Mouse (Mus musculus) liver, embryonic 14.5 days (tissue): ENCODE measurements around the gene Mllt1. TPM values are rescaled to one million over a fixed set of nuclear protein-coding genes. Genes with fewer than 3 reads are reported as not detected.

ENCODE experiments used
- ATAC-seq: fragments of 200-750 bp; cut with Nextera tagmentation; 2 replicates; pipeline ENCODE4 v1.8.0; 2017; ENCODE audit warnings: moderate number of reproducible peaks, mild to moderate bottlenecking, moderate library complexity; ENCODE audit not compliant: insufficient read depth
- DNase-seq, 3 experiments: peaks; one replicate each; pipeline ENCODE4 v3.0.0-alpha.2; 2012 to 2013; ENCODE audit warnings: low read depth in 3 of 3, low spot score in 3 of 3
- H3K27ac ChIP-seq: fragments of 300-500 bp; sonication (generic); 2 replicates; pipeline ENCODE4 v1.5.1; 2014; ENCODE audit warnings: moderate library complexity, mild to moderate bottlenecking, control low read depth, inconsistent platforms
- H3K27me3 ChIP-seq: fragments of 300-500 bp; sonication (generic); 2 replicates; pipeline ENCODE4 v1.6.1; 2014; ENCODE audit warnings: mild to moderate bottlenecking, low read length, moderate library complexity; ENCODE audit not compliant: control insufficient read depth, insufficient read depth
- H3K36me3 ChIP-seq: fragments of 300-500 bp; sonication (generic); replicated peaks from 2 replicates; pipeline ENCODE4 v1.6.1; 2014; ENCODE audit warnings: low read depth; ENCODE audit not compliant: control insufficient read depth, insufficient read depth
- H3K4me1 ChIP-seq, 2 experiments: fragments of 200-500 bp in 1 of 2; fragments of 300-500 bp in 1 of 2; sonication (generic) in 1 of 2; replicated peaks; 2 replicates each; pipeline ENCODE4 v1.6.1; 2012 to 2014; ENCODE audit warnings: antibody characterized with exemption in 1 of 2, inconsistent platforms in 1 of 2, low read length in 1 of 2; ENCODE audit not compliant: control insufficient read depth in 2 of 2, insufficient read depth in 2 of 2
- H3K4me2 ChIP-seq: fragments of 300-500 bp; sonication (generic); 2 replicates; pipeline ENCODE4 v1.6.1; 2014; ENCODE audit warnings: low read depth, mild to moderate bottlenecking, control low read depth, moderate library complexity
- H3K4me3 ChIP-seq, 2 experiments: fragments of 200-500 bp in 1 of 2; fragments of 300-500 bp in 1 of 2; sonication (generic) in 1 of 2; 2 replicates each; pipeline ENCODE4 v1.5.1; 2012 to 2014; ENCODE audit warnings: low read depth in 2 of 2, low read length in 2 of 2, mild to moderate bottlenecking in 2 of 2, control low read depth in 1 of 2, inconsistent platforms in 1 of 2, moderate library complexity in 1 of 2; ENCODE audit not compliant: insufficient read depth in 1 of 2
- H3K9ac ChIP-seq: fragments of 300-500 bp; sonication (generic); replicated peaks from 2 replicates; pipeline ENCODE4 v1.6.1; 2014; ENCODE audit warnings: mild to moderate bottlenecking, control low read depth, moderate library complexity
- H3K9me3 ChIP-seq: fragments of 300-500 bp; sonication (generic); 2 replicates; pipeline ENCODE4 v1.6.1; 2016; ENCODE audit warnings: low read length, mixed read lengths; ENCODE audit not compliant: control insufficient read depth
- CTCF ChIP-seq: IDR thresholded peaks from 2 replicates; pipeline ENCODE4 v1.5.1; 2016; ENCODE audit warnings: antibody characterized with exemption, low read depth, control low read depth
- EP300 ChIP-seq: IDR thresholded peaks from 2 replicates; pipeline ENCODE4 v1.6.1; 2016; ENCODE audit warnings: antibody characterized with exemption, low read depth
- WGBS: fragments of 180-500 bp; shearing (Covaris S2); extraction: QIAGEN DNeasy Blood & Tissue Kit; methylation state at CpG from one replicate; pipeline ENCODE4 v1.1.7; 2014; ENCODE audit not compliant: insufficient replicate concordance; 5-methylcytosine and 5-hydroxymethylcytosine counted together
- polyA plus RNA-seq, 2 experiments: library from polyadenylated mRNA; depleted of rRNA in 1 of 2; stranded (reverse) in 1 of 2; unstranded in 1 of 2; fragments of >200 nt; fragmentation: Nextera tagmentation in 1 of 2; extraction: Ambion mirVana in 1 of 2; gene quantifications; 2 replicates each; pipeline versions ENCODE4 v1.2.1 to v1.2.3; 2012 to 2014

The Mllt1 gene
- polyA plus RNA-seq, 2 experiments, result 3.7 to 12.0 TPM

- Histone ChIP-seq H3K9ac (no peak overlapping the region), H3K27ac (no peak overlapping the region), H3K4me1 (no peaks in the 10 kb centered on the region), H3K9me3 (no peaks in the 10 kb centered on the region), H3K36me3 (no peaks in the 10 kb centered on the region), H3K4me2 (no peak overlapping the region), H3K27me3 (no peaks in the 10 kb centered on the region), H3K4me3 (no peak overlapping the region)
- no peak for TF ChIP-seq EP300
- no peak for TF ChIP-seq CTCF
- no peak for ATAC-seq
- 53% methylated on average over 5 of the region's 5 CpGs for WGBS
- DNase-seq, result no peak
Observed at GRCm38 (mm10) chr17:56848785-56849184, 86.4 kb downstream of the Mllt1 start.

- Histone ChIP-seq H3K27me3 (no peaks in the 10 kb centered on the region), H3K27ac (no peak overlapping the region), H3K9me3 (no peaks in the 10 kb centered on the region), H3K4me2 (no peak overlapping the region), H3K9ac (no peak overlapping the region), H3K36me3 (no peaks in the 10 kb centered on the region), H3K4me3 (no peak overlapping the region), H3K4me1 (no peaks in the 10 kb centered on the region)
- ATAC-seq (no peak), DNase-seq (no peak)
- 51% methylated on average over 5 of the region's 5 CpGs for WGBS
- TF ChIP-seq EP300 (no peak), CTCF (no peak)
Observed at GRCm38 (mm10) chr17:56843678-56844077, 91.5 kb downstream of the Mllt1 start.

Other genes starting within 250 kb of the Mllt1 start
- 119 and 215 TPM in 2 replicates for gene Ndufa11, start 217.6 kb downstream of the Mllt1 start, polyA plus RNA-seq (2012; rRNA removed)
- 276 and 284 TPM in 2 replicates for gene Ndufa11, start 217.6 kb downstream of the Mllt1 start, polyA plus RNA-seq (2014; fragmentation: Nextera tagmentation; extraction: Ambion mirVana)
- 2.8 and 3.3 TPM in 2 replicates for gene Vmac, start 217.4 kb downstream of the Mllt1 start, polyA plus RNA-seq (2012; rRNA removed)
- gene Vmac, start 217.4 kb downstream of the Mllt1 start, polyA plus RNA-seq (2014; fragmentation: Nextera tagmentation; extraction: Ambion mirVana), result 3.1 and 3.2 TPM in 2 replicates
- 1.0 and 1.6 TPM in 2 replicates for gene Nrtn, start 177.9 kb downstream of the Mllt1 start, polyA plus RNA-seq (2012; rRNA removed)
- 1.7 and 1.9 TPM in 2 replicates for gene Nrtn, start 177.9 kb downstream of the Mllt1 start, polyA plus RNA-seq (2014; fragmentation: Nextera tagmentation; extraction: Ambion mirVana)
- 18.1 and 19.3 TPM in 2 replicates for gene Dus3l, start 170.7 kb downstream of the Mllt1 start, polyA plus RNA-seq (2012; rRNA removed)
- gene Dus3l, start 170.7 kb downstream of the Mllt1 start, polyA plus RNA-seq (2014; fragmentation: Nextera tagmentation; extraction: Ambion mirVana), result 9.5 and 10.8 TPM in 2 replicates
- gene Prr22, start 165.2 kb downstream of the Mllt1 start, polyA plus RNA-seq (2012; rRNA removed), result 1.2 and 1.3 TPM in 2 replicates
- gene Prr22, start 165.2 kb downstream of the Mllt1 start, polyA plus RNA-seq (2014; fragmentation: Nextera tagmentation; extraction: Ambion mirVana), result 0.40 and 0.52 TPM in 2 replicates
- gene Rfx2, start 104.4 kb downstream of the Mllt1 start, polyA plus RNA-seq (2012; rRNA removed), result 10.7 and 12.6 TPM in 2 replicates
- gene Rfx2, start 104.4 kb downstream of the Mllt1 start, polyA plus RNA-seq (2014; fragmentation: Nextera tagmentation; extraction: Ambion mirVana), result 6.8 and 8.5 TPM in 2 replicates
- not detected in 2 replicates for gene Acsbg2, start 61.0 kb downstream of the Mllt1 start, polyA plus RNA-seq (2012; rRNA removed)
- gene Acsbg2, start 61.0 kb downstream of the Mllt1 start, polyA plus RNA-seq (2014; fragmentation: Nextera tagmentation; extraction: Ambion mirVana), result not detected in 2 replicates
- 0.02 TPM in 1 of 2 replicates, not detected in the other for gene 1700061G19Rik, start 59.9 kb downstream of the Mllt1 start, polyA plus RNA-seq (2012; rRNA removed)
- 0.05 TPM in 1 of 2 replicates, not detected in the other for gene 1700061G19Rik, start 59.9 kb downstream of the Mllt1 start, polyA plus RNA-seq (2014; fragmentation: Nextera tagmentation; extraction: Ambion mirVana)
- gene Acer1, start 46.7 kb upstream of the Mllt1 start, polyA plus RNA-seq (2012; rRNA removed), result not detected in 2 replicates
- not detected in 2 replicates for gene Acer1, start 46.7 kb upstream of the Mllt1 start, polyA plus RNA-seq (2014; fragmentation: Nextera tagmentation; extraction: Ambion mirVana)
- gene Clpp, start 54.9 kb upstream of the Mllt1 start, polyA plus RNA-seq (2012; rRNA removed), result 63.9 and 71.2 TPM in 2 replicates
- gene Clpp, start 54.9 kb upstream of the Mllt1 start, polyA plus RNA-seq (2014; fragmentation: Nextera tagmentation; extraction: Ambion mirVana), result 79.3 and 81.0 TPM in 2 replicates
- 12.0 and 12.1 TPM in 2 replicates for gene Alkbh7, start 61.9 kb upstream of the Mllt1 start, polyA plus RNA-seq (2012; rRNA removed)
- 15.4 and 19.4 TPM in 2 replicates for gene Alkbh7, start 61.9 kb upstream of the Mllt1 start, polyA plus RNA-seq (2014; fragmentation: Nextera tagmentation; extraction: Ambion mirVana)
- gene Pspn, start 64.6 kb upstream of the Mllt1 start, polyA plus RNA-seq (2012; rRNA removed), result not detected in 2 replicates
- not detected in 2 replicates for gene Pspn, start 64.6 kb upstream of the Mllt1 start, polyA plus RNA-seq (2014; fragmentation: Nextera tagmentation; extraction: Ambion mirVana)
- 31.6 and 56.5 TPM in 2 replicates for gene Gtf2f1, start 75.9 kb upstream of the Mllt1 start, polyA plus RNA-seq (2012; rRNA removed)
- gene Gtf2f1, start 75.9 kb upstream of the Mllt1 start, polyA plus RNA-seq (2014; fragmentation: Nextera tagmentation; extraction: Ambion mirVana), result 47.3 and 51.3 TPM in 2 replicates
- gene Gm17949, start 76.1 kb upstream of the Mllt1 start, polyA plus RNA-seq (2012; rRNA removed), result not detected in 2 replicates
- gene Gm17949, start 76.1 kb upstream of the Mllt1 start, polyA plus RNA-seq (2014; fragmentation: Nextera tagmentation; extraction: Ambion mirVana), result 0.15 TPM in 1 of 2 replicates, not detected in the other
- 33.6 and 35.6 TPM in 2 replicates for gene Khsrp, start 96.1 kb upstream of the Mllt1 start, polyA plus RNA-seq (2012; rRNA removed)
- gene Khsrp, start 96.1 kb upstream of the Mllt1 start, polyA plus RNA-seq (2014; fragmentation: Nextera tagmentation; extraction: Ambion mirVana), result 24.1 and 28.1 TPM in 2 replicates
- not detected in 2 replicates for gene Slc25a41, start 106.2 kb upstream of the Mllt1 start, polyA plus RNA-seq (2012; rRNA removed)
- not detected in 2 replicates for gene Slc25a41, start 106.2 kb upstream of the Mllt1 start, polyA plus RNA-seq (2014; fragmentation: Nextera tagmentation; extraction: Ambion mirVana)
- gene Crb3, start 123.7 kb upstream of the Mllt1 start, polyA plus RNA-seq (2012; rRNA removed), result 4.4 and 5.5 TPM in 2 replicates
- gene Crb3, start 123.7 kb upstream of the Mllt1 start, polyA plus RNA-seq (2014; fragmentation: Nextera tagmentation; extraction: Ambion mirVana), result 6.1 and 6.5 TPM in 2 replicates
- gene Slc25a23, start 124.4 kb upstream of the Mllt1 start, polyA plus RNA-seq (2012; rRNA removed), result 8.8 and 11.1 TPM in 2 replicates
- gene Slc25a23, start 124.4 kb upstream of the Mllt1 start, polyA plus RNA-seq (2014; fragmentation: Nextera tagmentation; extraction: Ambion mirVana), result 4.7 and 5.1 TPM in 2 replicates
- 1.5 and 2.8 TPM in 2 replicates for gene Dennd1c, start 143.1 kb upstream of the Mllt1 start, polyA plus RNA-seq (2012; rRNA removed)
- 0.78 and 0.89 TPM in 2 replicates for gene Dennd1c, start 143.1 kb upstream of the Mllt1 start, polyA plus RNA-seq (2014; fragmentation: Nextera tagmentation; extraction: Ambion mirVana)
- gene Tubb4a, start 152.4 kb upstream of the Mllt1 start, polyA plus RNA-seq (2012; rRNA removed), result 0.22 and 0.34 TPM in 2 replicates
- 0.14 and 0.28 TPM in 2 replicates for gene Tubb4a, start 152.4 kb upstream of the Mllt1 start, polyA plus RNA-seq (2014; fragmentation: Nextera tagmentation; extraction: Ambion mirVana)
- 0.46 and 0.50 TPM in 2 replicates for gene Tnfsf9, start 169.9 kb upstream of the Mllt1 start, polyA plus RNA-seq (2012; rRNA removed)
- gene Tnfsf9, start 169.9 kb upstream of the Mllt1 start, polyA plus RNA-seq (2014; fragmentation: Nextera tagmentation; extraction: Ambion mirVana), result 0.22 and 0.49 TPM in 2 replicates
- gene Cd70, start 214.4 kb upstream of the Mllt1 start, polyA plus RNA-seq (2012; rRNA removed), result not detected in 2 replicates
- gene Cd70, start 214.4 kb upstream of the Mllt1 start, polyA plus RNA-seq (2014; fragmentation: Nextera tagmentation; extraction: Ambion mirVana), result not detected in 2 replicates